Mouse (Mus musculus): ENCODE results near the gene Tradd. TPM values are rescaled to one million over a fixed set of nuclear protein-coding genes. Genes with fewer than 3 reads are reported as not detected.

Tradd gene
- polyA plus RNA-seq, 1 experiment from 2014 or later: 13.2 TPM

DNA sequence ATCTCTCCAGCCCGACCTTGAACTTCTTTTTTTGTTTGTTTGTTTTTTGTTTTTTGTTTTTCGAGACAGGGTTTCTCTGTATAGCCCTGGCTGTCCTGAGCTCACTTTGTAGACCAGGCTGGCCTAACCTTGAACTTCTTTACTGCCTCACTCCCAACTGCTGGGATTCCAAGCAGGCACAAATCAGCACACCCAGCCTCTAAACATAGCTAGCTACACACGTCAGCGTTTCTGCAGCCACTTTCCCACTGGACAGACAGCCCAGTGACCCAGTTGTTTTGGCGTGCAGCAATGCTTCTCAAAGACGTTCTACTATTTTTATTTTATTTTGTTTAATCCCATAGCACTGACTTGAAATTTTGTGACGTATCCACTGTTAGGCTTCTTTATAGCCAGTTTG is 40.6 kb downstream of the Tradd start:
- Histone ChIP-seq H3K27me3 (no peaks in the 10 kb centered on the region), H3K36me3 (ENCODE audit: poor library complexity, severe bottlenecking) (no peaks in the 10 kb centered on the region), H3K9ac (no peak overlapping the region), H3K4me1 (peaks cover 17% of the 10 kb centered on the region), H3K4me2 (no peak overlapping the region), H3K27ac (no peak overlapping the region), H3K9me3 (replicated peaks) (no peaks in the 10 kb centered on the region), H3K4me3 (no peak overlapping the region)
- ATAC-seq: no peak
- 79% methylated on average over 7 of the region's 7 CpGs for WGBS

DNA sequence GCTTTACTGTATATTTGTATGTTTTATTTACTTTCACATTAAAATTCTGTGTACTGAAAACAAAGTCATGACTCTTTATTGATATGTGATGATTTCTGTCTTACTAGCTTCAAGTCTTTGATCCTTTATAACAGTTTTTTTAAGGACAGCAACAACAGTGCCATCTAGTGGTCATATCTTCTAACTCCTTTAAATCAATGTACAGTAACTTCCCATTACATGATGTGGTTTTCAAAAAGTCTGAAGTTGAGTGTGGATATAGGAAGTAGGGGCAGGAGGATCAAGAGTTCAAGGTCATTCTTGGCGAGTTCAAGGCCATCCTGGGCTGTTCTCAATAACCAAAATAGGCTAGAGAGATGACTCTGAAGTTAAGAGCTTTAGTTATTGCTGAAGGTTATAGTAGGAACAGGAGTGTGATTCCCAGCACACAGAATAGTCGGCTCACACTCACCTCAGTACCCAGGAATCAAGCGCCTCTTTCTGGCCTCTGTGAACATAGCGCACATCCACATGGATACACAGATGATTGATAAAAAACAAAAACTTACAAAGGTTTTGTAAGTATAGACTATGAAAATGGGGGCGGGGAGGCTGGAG is 46.4 kb downstream of the Tradd start:
- Histone ChIP-seq H3K4me3 (no peak overlapping the region), H3K27me3 (no peaks in the 10 kb centered on the region), H3K27ac (no peak overlapping the region), H3K9ac (no peak overlapping the region), H3K4me2 (no peak overlapping the region), H3K4me1 (no peaks in the 10 kb centered on the region), H3K36me3 (ENCODE audit: poor library complexity, severe bottlenecking) (peaks cover 6% of the 10 kb centered on the region; the same call in 1 of the 2 replicates), H3K9me3 (replicated peaks) (no peaks in the 10 kb centered on the region)
- WGBS: 81% methylated on average over 5 of the region's 5 CpGs
- peak; percentile 51 for ATAC-seq

GRCm38 (mm10) chr8:105214104-105214503 is 50.3 kb downstream of the Tradd start:
- Histone ChIP-seq H3K4me2 (no peak overlapping the region), H3K27me3 (no peaks in the 10 kb centered on the region), H3K27ac (no peak overlapping the region), H3K4me3 (no peak overlapping the region), H3K9me3 (replicated peaks) (no peaks in the 10 kb centered on the region), H3K4me1 (no peaks in the 10 kb centered on the region), H3K36me3 (ENCODE audit: poor library complexity, severe bottlenecking) (peaks cover 12% of the 10 kb centered on the region; the same call in 1 of the 2 replicates), H3K9ac (no peak overlapping the region)
- no peak for ATAC-seq
- 95% methylated on average over 5 of the region's 5 CpGs for WGBS

DNA sequence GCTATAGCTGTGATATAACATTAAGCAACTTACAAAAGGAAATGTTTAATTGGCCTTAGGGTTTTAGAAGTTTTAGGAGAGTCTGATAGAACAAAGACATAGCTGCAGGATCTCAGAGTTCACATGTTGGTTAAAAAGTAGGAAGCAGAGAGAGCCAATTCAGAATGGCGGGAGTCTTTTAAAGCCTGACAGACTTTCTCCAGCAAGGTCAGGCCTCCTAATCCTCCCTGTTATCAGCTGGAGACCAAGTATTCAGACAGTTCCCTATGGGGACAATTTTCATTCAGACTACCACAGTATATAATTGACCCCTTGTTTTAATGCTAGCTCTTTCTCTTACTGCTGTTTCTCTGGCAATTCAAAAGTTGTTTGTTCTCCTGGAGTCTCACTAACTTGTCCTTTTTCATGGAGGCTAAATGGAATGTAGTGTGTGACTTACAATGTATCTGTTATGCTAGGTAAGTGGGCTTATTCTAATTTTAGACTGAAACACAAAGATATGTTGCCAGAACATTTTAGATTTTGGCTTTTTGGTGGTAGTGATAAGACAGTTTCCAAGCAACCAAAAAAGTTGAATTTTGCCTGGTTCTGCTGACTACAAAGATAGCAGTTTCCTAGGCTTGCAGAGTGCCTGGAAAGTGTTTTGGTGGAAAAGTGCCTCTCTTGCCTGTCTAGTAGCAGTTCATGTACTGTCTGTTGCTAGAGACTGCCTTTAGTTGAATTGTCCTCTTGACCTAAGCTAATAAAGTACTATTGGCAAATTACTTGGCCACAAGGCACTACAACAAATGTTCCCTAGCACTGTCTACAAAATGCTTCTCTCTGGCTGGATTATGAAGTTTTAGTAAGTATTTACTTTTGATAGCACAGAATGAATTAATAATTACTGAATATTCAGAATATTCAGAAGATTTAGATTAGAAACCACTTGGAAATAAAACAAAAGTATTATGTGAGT is 55.0 kb downstream of the Tradd start:
- 21% methylated on average over 1 of the region's 1 CpGs for WGBS
- H3K27ac ChIP-seq: no peak overlapping the region
- H3K4me1 ChIP-seq: no peaks in the 10 kb centered on the region
- no peaks in the 10 kb centered on the region for H3K27me3 ChIP-seq
- H3K4me3 ChIP-seq: no peak overlapping the region
- no peak overlapping the region for H3K4me2 ChIP-seq
- H3K9ac ChIP-seq: no peak overlapping the region
- no peak for ATAC-seq
- no peaks in the 10 kb centered on the region for H3K9me3 ChIP-seq (replicated peaks)
- peaks cover 10% of the 10 kb centered on the region for H3K36me3 ChIP-seq (ENCODE audit: poor library complexity, severe bottlenecking)

MicroRNAs within 50 kb of the gene (microRNA counts, 519-probe panel; counts per million panel counts)
- microRNA mmu-miR-328: 3,174 counts per million, percentile 68 among the panel's probes with 10 or more counts

Small RNA genes lying within 50 kb of the gene (microRNA-seq; reads per million reads assigned to microRNA genes)
- gene Gm27320: not detected
- gene Mir328: 295 reads per million, percentile 65 among the genes with 10 or more reads in this experiment

Other genes starting within 250 kb of the Tradd start
- gene Ces3a, start 216.0 kb downstream of the Tradd start, polyA plus RNA-seq (2015; fragmentation: Nextera tagmentation; extraction: Ambion mirVana): not detected in 2 replicates
- not detected in 2 replicates for gene Ces3b, start 180.9 kb downstream of the Tradd start, polyA plus RNA-seq (2015; fragmentation: Nextera tagmentation; extraction: Ambion mirVana)
- gene Ces4a, start 132.8 kb downstream of the Tradd start, polyA plus RNA-seq (2015; fragmentation: Nextera tagmentation; extraction: Ambion mirVana): 0.09 TPM in 1 of 2 replicates, not detected in the other
- 38.3 and 40.1 TPM in 2 replicates for gene Cbfb, start 93.9 kb downstream of the Tradd start, polyA plus RNA-seq (2015; fragmentation: Nextera tagmentation; extraction: Ambion mirVana)
- 25.2 and 26.4 TPM in 2 replicates for gene D230025D16Rik, start 39.5 kb downstream of the Tradd start, polyA plus RNA-seq (2015; fragmentation: Nextera tagmentation; extraction: Ambion mirVana)
- gene B3gnt9, start 9.5 kb downstream of the Tradd start, polyA plus RNA-seq (2015; fragmentation: Nextera tagmentation; extraction: Ambion mirVana): 1.3 and 2.4 TPM in 2 replicates
- 0.44 and 0.58 TPM in 2 replicates for gene Fbxl8, start within 50 bp of the Tradd start, polyA plus RNA-seq (2015; fragmentation: Nextera tagmentation; extraction: Ambion mirVana)
- 0.10 and 0.13 TPM in 2 replicates for gene Hsf4, start 5.2 kb upstream of the Tradd start, polyA plus RNA-seq (2015; fragmentation: Nextera tagmentation; extraction: Ambion mirVana)
- 2.4 and 3.0 TPM in 2 replicates for gene Nol3, start 11.5 kb upstream of the Tradd start, polyA plus RNA-seq (2015; fragmentation: Nextera tagmentation; extraction: Ambion mirVana)
- 57.4 and 66.1 TPM in 2 replicates for gene 4931428F04Rik, start 25.3 kb upstream of the Tradd start, polyA plus RNA-seq (2015; fragmentation: Nextera tagmentation; extraction: Ambion mirVana)
- gene Exoc3l, start 31.5 kb upstream of the Tradd start, polyA plus RNA-seq (2015; fragmentation: Nextera tagmentation; extraction: Ambion mirVana): 9.8 and 10.3 TPM in 2 replicates
- gene E2f4, start 33.1 kb upstream of the Tradd start, polyA plus RNA-seq (2015; fragmentation: Nextera tagmentation; extraction: Ambion mirVana): 56.9 and 60.6 TPM in 2 replicates
- 0.75 and 0.83 TPM in 2 replicates for gene Elmo3, start 41.0 kb upstream of the Tradd start, polyA plus RNA-seq (2015; fragmentation: Nextera tagmentation; extraction: Ambion mirVana)
- gene Lrrc29, start 61.7 kb upstream of the Tradd start, polyA plus RNA-seq (2015; fragmentation: Nextera tagmentation; extraction: Ambion mirVana): 0.61 and 0.94 TPM in 2 replicates
- 107 and 109 TPM in 2 replicates for gene Tmem208, start 61.7 kb upstream of the Tradd start, polyA plus RNA-seq (2015; fragmentation: Nextera tagmentation; extraction: Ambion mirVana)
- gene Fhod1, start 83.3 kb upstream of the Tradd start, polyA plus RNA-seq (2015; fragmentation: Nextera tagmentation; extraction: Ambion mirVana): 0.81 and 0.97 TPM in 2 replicates
- gene Slc9a5, start 84.2 kb upstream of the Tradd start, polyA plus RNA-seq (2015; fragmentation: Nextera tagmentation; extraction: Ambion mirVana): 4.6 and 5.0 TPM in 2 replicates
- 0.85 and 1.1 TPM in 2 replicates for gene Plekhg4, start 108.7 kb upstream of the Tradd start, polyA plus RNA-seq (2015; fragmentation: Nextera tagmentation; extraction: Ambion mirVana)
- gene Kctd19, start 148.9 kb upstream of the Tradd start, polyA plus RNA-seq (2015; fragmentation: Nextera tagmentation; extraction: Ambion mirVana): not detected in 2 replicates
- 0.44 and 0.98 TPM in 2 replicates for gene Lrrc36, start 149.0 kb upstream of the Tradd start, polyA plus RNA-seq (2015; fragmentation: Nextera tagmentation; extraction: Ambion mirVana)
- gene Tppp3, start 206.9 kb upstream of the Tradd start, polyA plus RNA-seq (2015; fragmentation: Nextera tagmentation; extraction: Ambion mirVana): 34.6 and 40.4 TPM in 2 replicates
- 20.6 and 24.8 TPM in 2 replicates for gene Zdhhc1, start 232.3 kb upstream of the Tradd start, polyA plus RNA-seq (2015; fragmentation: Nextera tagmentation; extraction: Ambion mirVana)

Measured in forebrain, embryonic 13.5 days (tissue).